Mouse (Mus musculus): Measurements from ENCODE around the gene Med16. TPM values are rescaled to one million over a fixed set of nuclear protein-coding genes. Genes with fewer than 3 reads are reported as not detected.

Med16 gene
- total and polyA plus RNA-seq, 2 experiments from 2014 or later, result 36.2 to 64.7 TPM

- no peak for TF ChIP-seq CTCF (IDR thresholded peaks at IDR 0.05; ENCODE audit: low read depth)
- 0 out of 2 replicates have a peak, but pooled peaks have one; percentile 45 for TF ChIP-seq EP300 (IDR thresholded peaks at IDR 0.05; ENCODE audit: low read depth)
- DNase-seq (ENCODE audit: low spot score), result no peak
- no peaks in the 10 kb centered on the region for H3K27me3 ChIP-seq (ENCODE audit: control insufficient read depth, insufficient read depth, low read length)
- H3K27ac ChIP-seq (ENCODE audit: low read depth), result no peak overlapping the region
- H3K4me3 ChIP-seq (ENCODE audit: low read depth, low read length), result no peak overlapping the region
- no peaks in the 10 kb centered on the region for H3K9me3 ChIP-seq (replicated peaks; ENCODE audit: control insufficient read depth, low read length)
- H3K9ac ChIP-seq (replicated peaks; ENCODE audit: low read depth, low read length), result no peak overlapping the region
- no peak overlapping the region for H3K4me2 ChIP-seq (ENCODE audit: low read depth, low read length)
- 0 out of 2 replicates have a peak, but pooled peaks cover 7% of the 10 kb centered on the region for H3K36me3 ChIP-seq (replicated peaks; ENCODE audit: control insufficient read depth, insufficient read depth, low read length)
- H3K4me1 ChIP-seq (ENCODE audit: control insufficient read depth, insufficient read depth), result peaks cover 28% of the 10 kb centered on the region
- ATAC-seq (ENCODE audit: insufficient read depth, low read depth), result peak; percentile 10; the same call in 1 of the 2 replicates
- 21% methylated on average over 8 of the region's 8 CpGs for WGBS
These were observed 24.0 kb upstream of the Med16 start for GRCm38 (mm10) chr10:79932736-79933135.

DNA sequence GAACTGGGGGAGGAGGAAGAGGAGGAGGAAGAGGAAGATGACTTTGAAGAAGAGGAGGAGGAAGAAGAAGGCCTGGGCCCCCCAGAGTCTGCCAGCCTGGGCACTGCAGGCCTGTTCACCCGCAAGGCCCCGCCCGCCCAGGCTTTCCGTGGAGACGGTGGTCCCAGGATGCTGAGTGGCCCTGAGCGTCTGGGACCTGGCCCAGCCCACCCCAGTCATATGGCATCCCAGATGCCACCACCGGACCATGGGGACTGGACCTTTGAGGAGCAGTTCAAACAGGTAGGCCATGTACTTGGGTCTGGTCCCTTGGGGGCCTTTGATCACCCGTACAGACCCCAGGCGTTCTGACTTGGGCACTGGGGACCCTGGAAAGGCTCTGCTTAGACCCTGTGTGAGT lies 23.1 kb upstream of the Med16 start:
- H3K27ac ChIP-seq (ENCODE audit: low read depth), result no peak overlapping the region
- DNase-seq (ENCODE audit: low spot score) (no peak), ATAC-seq (ENCODE audit: insufficient read depth, low read depth) (no peak)
- H3K4me3 ChIP-seq (ENCODE audit: low read depth, low read length), result no peak overlapping the region
- no peak overlapping the region for H3K9ac ChIP-seq (replicated peaks; ENCODE audit: low read depth, low read length)
- H3K36me3 ChIP-seq (replicated peaks; ENCODE audit: control insufficient read depth, insufficient read depth, low read length), result 0 out of 2 replicates have a peak, but pooled peaks cover 7% of the 10 kb centered on the region
- no peaks in the 10 kb centered on the region for H3K9me3 ChIP-seq (replicated peaks; ENCODE audit: control insufficient read depth, low read length)
- H3K4me2 ChIP-seq (ENCODE audit: low read depth, low read length), result no peak overlapping the region
- peaks cover 19% of the 10 kb centered on the region for H3K4me1 ChIP-seq (ENCODE audit: control insufficient read depth, insufficient read depth)
- H3K27me3 ChIP-seq (ENCODE audit: control insufficient read depth, insufficient read depth, low read length), result no peaks in the 10 kb centered on the region
- no peak for TF ChIP-seq EP300 (IDR thresholded peaks at IDR 0.05; ENCODE audit: low read depth)
- TF ChIP-seq CTCF (IDR thresholded peaks at IDR 0.05; ENCODE audit: low read depth), result no peak
- WGBS, result 85% methylated on average over 9 of the region's 9 CpGs

DNA sequence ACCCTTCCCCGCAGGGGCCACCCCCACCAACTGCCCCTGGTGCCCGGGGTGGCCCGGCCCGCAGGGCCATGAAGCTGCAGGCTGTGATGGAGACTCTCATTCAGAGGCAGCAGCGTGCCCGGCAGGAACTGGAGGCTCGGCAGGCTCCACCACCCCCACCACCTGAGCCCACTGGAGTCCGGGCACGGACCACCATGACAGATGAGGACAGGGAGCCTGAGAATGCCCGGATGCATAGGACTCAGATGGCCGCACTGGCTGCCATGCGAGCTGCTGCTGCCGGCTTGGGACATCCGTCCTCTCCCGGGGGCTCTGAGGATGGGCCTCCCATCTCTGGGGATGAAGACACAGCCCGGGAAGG lies 22.1 kb upstream of the Med16 start:
- H3K4me2 ChIP-seq (ENCODE audit: low read depth, low read length), result no peak overlapping the region
- H3K9ac ChIP-seq (replicated peaks; ENCODE audit: low read depth, low read length), result no peak overlapping the region
- ATAC-seq (ENCODE audit: insufficient read depth, low read depth) (no peak), DNase-seq (ENCODE audit: low spot score) (no peak)
- TF ChIP-seq EP300 (IDR thresholded peaks at IDR 0.05; ENCODE audit: low read depth) (no peak), CTCF (IDR thresholded peaks at IDR 0.05; ENCODE audit: low read depth) (no peak)
- peaks cover 22% of the 10 kb centered on the region for H3K4me1 ChIP-seq (ENCODE audit: control insufficient read depth, insufficient read depth)
- H3K36me3 ChIP-seq (replicated peaks; ENCODE audit: control insufficient read depth, insufficient read depth, low read length), result 0 out of 2 replicates have a peak, but pooled peaks cover 7% of the 10 kb centered on the region
- no peaks in the 10 kb centered on the region for H3K27me3 ChIP-seq (ENCODE audit: control insufficient read depth, insufficient read depth, low read length)
- H3K9me3 ChIP-seq (replicated peaks; ENCODE audit: control insufficient read depth, low read length), result no peaks in the 10 kb centered on the region
- H3K4me3 ChIP-seq (ENCODE audit: low read depth, low read length), result no peak overlapping the region
- 90% methylated on average over 16 of the region's 16 CpGs for WGBS
- no peak overlapping the region for H3K27ac ChIP-seq (ENCODE audit: low read depth)

- Histone ChIP-seq H3K27me3 (ENCODE audit: control insufficient read depth, insufficient read depth, low read length) (no peaks in the 10 kb centered on the region), H3K9ac (replicated peaks; ENCODE audit: low read depth, low read length) (no peak overlapping the region), H3K9me3 (replicated peaks; ENCODE audit: control insufficient read depth, low read length) (no peaks in the 10 kb centered on the region), H3K27ac (ENCODE audit: low read depth) (no peak overlapping the region), H3K4me1 (ENCODE audit: control insufficient read depth, insufficient read depth) (peaks cover 25% of the 10 kb centered on the region), H3K36me3 (replicated peaks; ENCODE audit: control insufficient read depth, insufficient read depth, low read length) (0 out of 2 replicates have a peak, but pooled peaks cover 7% of the 10 kb centered on the region), H3K4me3 (ENCODE audit: low read depth, low read length) (no peak overlapping the region), H3K4me2 (ENCODE audit: low read depth, low read length) (no peak overlapping the region)
- TF ChIP-seq CTCF (IDR thresholded peaks at IDR 0.05; ENCODE audit: low read depth), result no peak
- no peak for TF ChIP-seq EP300 (IDR thresholded peaks at IDR 0.05; ENCODE audit: low read depth)
- WGBS, result 87% methylated on average over 18 of the region's 18 CpGs
- ATAC-seq (ENCODE audit: insufficient read depth, low read depth) (no peak), DNase-seq (ENCODE audit: low spot score) (no peak)
These were observed 21.5 kb upstream of the Med16 start for GRCm38 (mm10) chr10:79929967-79930825.

DNA sequence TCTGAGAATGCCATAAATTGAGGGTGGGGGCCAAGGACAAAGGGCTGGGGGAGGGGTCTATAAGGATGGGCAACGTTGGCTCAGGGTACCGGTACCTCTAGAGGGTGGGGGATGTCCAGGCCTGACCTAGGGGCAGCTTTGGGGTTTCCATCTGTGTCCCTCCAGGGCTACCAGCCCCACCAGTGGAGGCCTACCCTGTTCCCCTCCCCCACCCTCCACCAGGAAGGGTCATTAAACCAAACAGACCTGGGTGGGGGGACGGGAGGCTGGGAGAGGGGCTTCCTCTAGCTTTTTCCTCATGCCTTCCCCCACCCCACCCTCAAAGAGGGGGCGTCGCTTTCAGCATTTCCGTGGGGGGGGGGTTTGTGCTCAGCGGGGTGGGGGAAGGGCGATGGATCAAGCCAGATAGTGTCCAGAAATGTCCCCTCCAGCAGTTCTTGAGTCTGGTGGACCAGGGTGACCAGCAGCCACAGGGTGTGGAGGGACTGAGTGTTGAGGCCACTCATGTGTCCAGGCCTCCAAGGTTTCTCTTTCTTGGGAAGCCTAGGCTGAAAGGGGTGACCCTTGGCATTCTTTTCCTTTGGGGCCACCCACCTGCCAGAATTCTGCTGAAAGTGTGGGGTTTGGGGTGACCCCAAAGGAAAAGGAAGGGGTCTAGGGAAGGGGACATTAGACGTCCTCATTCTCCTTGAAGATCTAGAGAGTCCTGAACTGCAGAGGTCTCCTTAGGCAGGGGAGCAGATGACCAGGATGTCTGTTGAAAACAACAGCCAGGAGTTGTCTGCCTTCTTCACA lies 20.4 kb upstream of the Med16 start:
- ATAC-seq (ENCODE audit: insufficient read depth, low read depth), result no peak
- peaks cover 25% of the 10 kb centered on the region for H3K4me1 ChIP-seq (ENCODE audit: control insufficient read depth, insufficient read depth)
- H3K4me3 ChIP-seq (ENCODE audit: low read depth, low read length), result no peak overlapping the region
- 36% methylated on average over 7 of the region's 9 CpGs for WGBS
- no peak for DNase-seq (ENCODE audit: low spot score)
- H3K36me3 ChIP-seq (replicated peaks; ENCODE audit: control insufficient read depth, insufficient read depth, low read length), result 0 out of 2 replicates have a peak, but pooled peaks cover 7% of the 10 kb centered on the region
- no peak overlapping the region for H3K9ac ChIP-seq (replicated peaks; ENCODE audit: low read depth, low read length)
- H3K27ac ChIP-seq (ENCODE audit: low read depth), result no peak overlapping the region
- H3K9me3 ChIP-seq (replicated peaks; ENCODE audit: control insufficient read depth, low read length), result no peaks in the 10 kb centered on the region
- TF ChIP-seq CTCF (IDR thresholded peaks at IDR 0.05; ENCODE audit: low read depth) (no peak), EP300 (IDR thresholded peaks at IDR 0.05; ENCODE audit: low read depth) (no peak)
- peak overlapping the region; percentile 95 for H3K4me2 ChIP-seq (ENCODE audit: low read depth, low read length)
- no peaks in the 10 kb centered on the region for H3K27me3 ChIP-seq (ENCODE audit: control insufficient read depth, insufficient read depth, low read length)

Measured in heart, postnatal 0 days (tissue).